Mouse (Mus musculus): ENCODE data around the gene Rfk. TPM values are rescaled to one million over a fixed set of nuclear protein-coding genes. Genes with fewer than 3 reads are reported as not detected.

The Rfk gene
- polyA plus RNA-seq, 1 experiment from 2014 or later = 74.9 TPM

GRCm38 (mm10) chr19:17355950-17356867, 37.6 kb upstream of the Rfk start:
- H3K9ac ChIP-seq (ENCODE audit: low read depth, low read length) = no peak overlapping the region
- H3K4me1 ChIP-seq (ENCODE audit: control insufficient read depth, insufficient read depth, low read length) = peaks cover 7% of the 10 kb centered on the region
- H3K36me3 ChIP-seq (ENCODE audit: control insufficient read depth, insufficient read depth, low read length) = no peaks in the 10 kb centered on the region
- peaks cover 21% of the 10 kb centered on the region for H3K27me3 ChIP-seq (ENCODE audit: control insufficient read depth, insufficient read depth, low read depth, low read length)
- peak overlapping the region; percentile 38 for H3K4me3 ChIP-seq (ENCODE audit: low read depth, low read length)
- 0 out of 2 replicates have a peak, but pooled peaks have one; percentile 42 for ATAC-seq
- WGBS = 3% methylated on average over 50 of the region's 50 CpGs
- no peak overlapping the region for H3K27ac ChIP-seq (ENCODE audit: low read length)
- peak overlapping the region; percentile 76 for H3K4me2 ChIP-seq (ENCODE audit: low read length)
- H3K9me3 ChIP-seq (replicated peaks; ENCODE audit: control insufficient read depth, low read length, poor library complexity, severe bottlenecking) = no peaks in the 10 kb centered on the region

DNA sequence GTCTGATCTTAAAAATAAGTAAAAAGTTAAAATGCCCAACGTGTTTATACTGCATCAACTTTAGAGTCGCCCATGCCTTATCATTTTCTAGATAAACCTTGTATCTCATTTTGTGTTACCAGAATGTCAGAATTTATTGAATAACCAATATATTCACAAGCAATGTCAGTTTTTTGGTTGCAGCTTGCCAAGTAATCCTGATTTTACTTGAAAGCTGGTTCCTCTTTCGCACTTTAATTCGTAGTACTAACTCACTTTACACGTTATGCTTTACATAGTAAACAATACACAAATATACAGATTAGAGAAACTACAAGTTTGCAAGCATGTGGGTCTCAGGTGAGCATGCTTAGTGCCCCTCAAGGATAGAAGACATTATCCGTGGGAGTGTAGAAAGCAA, 36.9 kb upstream of the Rfk start:
- Histone ChIP-seq H3K4me1 (ENCODE audit: control insufficient read depth, insufficient read depth, low read length) (peaks cover 7% of the 10 kb centered on the region), H3K4me3 (ENCODE audit: low read depth, low read length) (no peak overlapping the region), H3K27ac (ENCODE audit: low read length) (no peak overlapping the region), H3K9ac (ENCODE audit: low read depth, low read length) (no peak overlapping the region), H3K9me3 (replicated peaks; ENCODE audit: control insufficient read depth, low read length, poor library complexity, severe bottlenecking) (no peaks in the 10 kb centered on the region), H3K4me2 (ENCODE audit: low read length) (no peak overlapping the region), H3K36me3 (ENCODE audit: control insufficient read depth, insufficient read depth, low read length) (no peaks in the 10 kb centered on the region), H3K27me3 (ENCODE audit: control insufficient read depth, insufficient read depth, low read depth, low read length) (peaks cover 21% of the 10 kb centered on the region)
- WGBS = 77% methylated on average over 6 of the region's 6 CpGs
- no peak for ATAC-seq

- peaks cover 21% of the 10 kb centered on the region for H3K27me3 ChIP-seq (ENCODE audit: control insufficient read depth, insufficient read depth, low read depth, low read length)
- no peak overlapping the region for H3K27ac ChIP-seq (ENCODE audit: low read length)
- no peak overlapping the region for H3K4me2 ChIP-seq (ENCODE audit: low read length)
- no peak overlapping the region for H3K9ac ChIP-seq (ENCODE audit: low read depth, low read length)
- no peaks in the 10 kb centered on the region for H3K9me3 ChIP-seq (replicated peaks; ENCODE audit: control insufficient read depth, low read length, poor library complexity, severe bottlenecking)
- H3K36me3 ChIP-seq (ENCODE audit: control insufficient read depth, insufficient read depth, low read length) = no peaks in the 10 kb centered on the region
- WGBS = 62% methylated on average over 3 of the region's 3 CpGs
- H3K4me1 ChIP-seq (ENCODE audit: control insufficient read depth, insufficient read depth, low read length) = peaks cover 7% of the 10 kb centered on the region
- H3K4me3 ChIP-seq (ENCODE audit: low read depth, low read length) = no peak overlapping the region
- no peak for ATAC-seq
Observed at GRCm38 (mm10) chr19:17357391-17357790, 36.5 kb upstream of the Rfk start.

- Histone ChIP-seq H3K4me1 (ENCODE audit: control insufficient read depth, insufficient read depth, low read length) (peaks cover 7% of the 10 kb centered on the region), H3K27me3 (ENCODE audit: control insufficient read depth, insufficient read depth, low read depth, low read length) (peaks cover 19% of the 10 kb centered on the region), H3K36me3 (ENCODE audit: control insufficient read depth, insufficient read depth, low read length) (no peaks in the 10 kb centered on the region), H3K4me2 (ENCODE audit: low read length) (no peak overlapping the region), H3K4me3 (ENCODE audit: low read depth, low read length) (no peak overlapping the region), H3K9me3 (replicated peaks; ENCODE audit: control insufficient read depth, low read length, poor library complexity, severe bottlenecking) (no peaks in the 10 kb centered on the region), H3K9ac (ENCODE audit: low read depth, low read length) (no peak overlapping the region), H3K27ac (ENCODE audit: low read length) (no peak overlapping the region)
- 80% methylated on average over 14 of the region's 14 CpGs for WGBS
- ATAC-seq = no peak
Observed at GRCm38 (mm10) chr19:17359315-17359890, 34.4 kb upstream of the Rfk start.

- ATAC-seq = no peak
- no peaks in the 10 kb centered on the region for H3K36me3 ChIP-seq (ENCODE audit: control insufficient read depth, insufficient read depth, low read length)
- peaks cover 10% of the 10 kb centered on the region for H3K27me3 ChIP-seq (ENCODE audit: control insufficient read depth, insufficient read depth, low read depth, low read length)
- 71% methylated on average over 2 of the region's 2 CpGs for WGBS
- H3K4me3 ChIP-seq (ENCODE audit: low read depth, low read length) = no peak overlapping the region
- H3K9ac ChIP-seq (ENCODE audit: low read depth, low read length) = no peak overlapping the region
- H3K27ac ChIP-seq (ENCODE audit: low read length) = no peak overlapping the region
- H3K4me1 ChIP-seq (ENCODE audit: control insufficient read depth, insufficient read depth, low read length) = peaks cover 4% of the 10 kb centered on the region
- H3K4me2 ChIP-seq (ENCODE audit: low read length) = no peak overlapping the region
- no peaks in the 10 kb centered on the region for H3K9me3 ChIP-seq (replicated peaks; ENCODE audit: control insufficient read depth, low read length, poor library complexity, severe bottlenecking)
Observed at GRCm38 (mm10) chr19:17361181-17361580, 32.7 kb upstream of the Rfk start.

GRCm38 (mm10) chr19:17364741-17365140, 29.1 kb upstream of the Rfk start:
- H3K9ac ChIP-seq (ENCODE audit: low read depth, low read length) = no peak overlapping the region
- H3K27me3 ChIP-seq (ENCODE audit: control insufficient read depth, insufficient read depth, low read depth, low read length) = no peaks in the 10 kb centered on the region
- 44% methylated on average over 3 of the region's 3 CpGs for WGBS
- ATAC-seq = no peak
- no peaks in the 10 kb centered on the region for H3K36me3 ChIP-seq (ENCODE audit: control insufficient read depth, insufficient read depth, low read length)
- H3K4me3 ChIP-seq (ENCODE audit: low read depth, low read length) = no peak overlapping the region
- H3K9me3 ChIP-seq (replicated peaks; ENCODE audit: control insufficient read depth, low read length, poor library complexity, severe bottlenecking) = no peaks in the 10 kb centered on the region
- no peak overlapping the region for H3K27ac ChIP-seq (ENCODE audit: low read length)
- no peaks in the 10 kb centered on the region for H3K4me1 ChIP-seq (ENCODE audit: control insufficient read depth, insufficient read depth, low read length)
- no peak overlapping the region for H3K4me2 ChIP-seq (ENCODE audit: low read length)

DNA sequence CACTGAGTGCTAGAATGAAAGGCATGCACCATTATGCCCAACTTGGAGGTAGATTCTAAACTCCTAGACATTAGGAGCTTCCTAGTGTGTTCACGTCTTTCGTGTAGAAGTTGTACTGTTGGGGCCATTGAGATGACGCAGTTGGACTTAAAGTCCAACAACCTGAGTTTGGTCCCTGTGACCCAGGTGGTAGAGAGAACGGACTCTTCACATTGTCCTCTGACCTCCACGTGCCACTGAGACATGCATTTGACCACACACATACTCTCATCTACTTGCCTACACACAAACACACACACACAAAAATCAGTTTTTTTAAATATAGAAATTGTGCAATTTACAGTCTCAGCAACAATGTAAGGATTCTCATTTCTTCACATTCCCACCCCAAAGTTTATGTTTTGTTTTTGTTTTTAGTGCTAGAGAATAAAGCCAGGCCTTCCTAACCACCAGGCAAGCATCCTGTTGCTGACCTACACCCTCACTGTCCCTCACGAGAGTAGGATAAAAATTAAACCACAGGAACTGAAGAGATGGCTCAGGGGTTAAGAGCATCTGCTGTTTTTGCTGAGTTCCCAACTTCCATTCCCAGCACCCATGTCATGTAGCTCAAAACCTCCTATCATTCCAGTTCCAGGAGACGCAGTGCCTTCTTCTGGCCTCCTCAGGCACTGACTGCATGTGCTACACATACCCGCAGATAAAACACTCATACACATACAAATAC, 27.3 kb upstream of the Rfk start:
- H3K27ac ChIP-seq (ENCODE audit: low read length) = no peak overlapping the region
- no peak overlapping the region for H3K4me3 ChIP-seq (ENCODE audit: low read depth, low read length)
- no peak overlapping the region for H3K9ac ChIP-seq (ENCODE audit: low read depth, low read length)
- no peak for ATAC-seq
- 90% methylated on average over 8 of the region's 8 CpGs for WGBS
- H3K36me3 ChIP-seq (ENCODE audit: control insufficient read depth, insufficient read depth, low read length) = no peaks in the 10 kb centered on the region
- H3K4me1 ChIP-seq (ENCODE audit: control insufficient read depth, insufficient read depth, low read length) = no peaks in the 10 kb centered on the region
- no peaks in the 10 kb centered on the region for H3K9me3 ChIP-seq (replicated peaks; ENCODE audit: control insufficient read depth, low read length, poor library complexity, severe bottlenecking)
- no peak overlapping the region for H3K4me2 ChIP-seq (ENCODE audit: low read length)
- no peaks in the 10 kb centered on the region for H3K27me3 ChIP-seq (ENCODE audit: control insufficient read depth, insufficient read depth, low read depth, low read length)

GRCm38 (mm10) chr19:17368557-17368956, 25.3 kb upstream of the Rfk start:
- Histone ChIP-seq H3K4me2 (ENCODE audit: low read length) (no peak overlapping the region), H3K27ac (ENCODE audit: low read length) (no peak overlapping the region), H3K9ac (ENCODE audit: low read depth, low read length) (no peak overlapping the region), H3K36me3 (ENCODE audit: control insufficient read depth, insufficient read depth, low read length) (no peaks in the 10 kb centered on the region), H3K4me3 (ENCODE audit: low read depth, low read length) (no peak overlapping the region), H3K27me3 (ENCODE audit: control insufficient read depth, insufficient read depth, low read depth, low read length) (no peaks in the 10 kb centered on the region), H3K9me3 (replicated peaks; ENCODE audit: control insufficient read depth, low read length, poor library complexity, severe bottlenecking) (no peaks in the 10 kb centered on the region), H3K4me1 (ENCODE audit: control insufficient read depth, insufficient read depth, low read length) (no peaks in the 10 kb centered on the region)
- ATAC-seq = no peak
- 94% methylated on average over 9 of the region's 9 CpGs for WGBS

DNA sequence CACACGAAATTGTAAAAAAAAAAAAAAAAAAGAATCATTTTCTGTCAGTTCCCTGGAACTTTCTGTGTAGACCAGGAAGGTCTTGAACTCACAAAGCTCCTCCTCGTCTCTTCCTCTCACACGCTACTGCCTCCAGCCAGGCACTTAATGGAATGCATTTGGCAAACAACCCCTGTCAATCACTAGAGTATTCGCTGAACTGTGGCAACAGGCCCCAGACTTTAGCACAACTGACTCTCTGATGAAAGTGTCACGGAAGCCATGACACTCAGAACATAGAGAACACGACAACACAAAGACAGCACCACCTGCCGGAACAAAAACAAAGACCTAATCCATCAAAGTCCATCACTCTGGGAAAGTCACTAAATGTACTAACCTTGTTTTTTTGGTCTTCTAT, 24.3 kb upstream of the Rfk start:
- no peak overlapping the region for H3K4me3 ChIP-seq (ENCODE audit: low read depth, low read length)
- H3K27me3 ChIP-seq (ENCODE audit: control insufficient read depth, insufficient read depth, low read depth, low read length) = no peaks in the 10 kb centered on the region
- H3K4me1 ChIP-seq (ENCODE audit: control insufficient read depth, insufficient read depth, low read length) = no peaks in the 10 kb centered on the region
- H3K9ac ChIP-seq (ENCODE audit: low read depth, low read length) = no peak overlapping the region
- no peak overlapping the region for H3K27ac ChIP-seq (ENCODE audit: low read length)
- H3K36me3 ChIP-seq (ENCODE audit: control insufficient read depth, insufficient read depth, low read length) = no peaks in the 10 kb centered on the region
- WGBS = 49% methylated on average over 7 of the region's 7 CpGs
- no peaks in the 10 kb centered on the region for H3K9me3 ChIP-seq (replicated peaks; ENCODE audit: control insufficient read depth, low read length, poor library complexity, severe bottlenecking)
- H3K4me2 ChIP-seq (ENCODE audit: low read length) = no peak overlapping the region
- ATAC-seq = no peak
